Mouse (Mus musculus): ENCODE measurements around the gene Fam192a. TPM values are rescaled to one million over a fixed set of nuclear protein-coding genes. Genes with fewer than 3 reads are reported as not detected.

The Fam192a gene
- total RNA-seq, 1 experiment, result 35.9 TPM

GRCm38 (mm10) chr8:94567159-94567849 lies 34.5 kb downstream of the Fam192a start:
- H3K36me3 ChIP-seq (ENCODE audit: control insufficient read depth, insufficient read depth, low read length, poor library complexity, severe bottlenecking), result no peaks in the 10 kb centered on the region; the same call in 1 of the 2 replicates
- TF ChIP-seq ZNF384 (IDR thresholded peaks at IDR 0.05; ENCODE audit: low read depth, low read length), result no peak
- no peak for TF ChIP-seq CHD2 (IDR thresholded peaks at IDR 0.05; ENCODE audit: low read depth, low read length)
- no peak for TF ChIP-seq ZC3H11A (IDR thresholded peaks at IDR 0.05; ENCODE audit: borderline replicate concordance, low read depth, low read length)
- TF ChIP-seq MAFK (IDR thresholded peaks at IDR 0.05; ENCODE audit: insufficient read depth, low read depth, low read length), result no peak
- TF ChIP-seq HCFC1 (IDR thresholded peaks at IDR 0.05; ENCODE audit: borderline replicate concordance, insufficient read depth, low read length), result no peak
- DNase-seq (ENCODE audit: low read depth, low spot score), result no peak
- no peak overlapping the region for H3K27ac ChIP-seq (ENCODE audit: insufficient read depth, low read depth, low read length, poor library complexity, severe bottlenecking)
- no peak overlapping the region for H3K9ac ChIP-seq (ENCODE audit: insufficient read depth, low read depth, low read length, poor library complexity, severe bottlenecking)
- no peak overlapping the region for H3K4me3 ChIP-seq (ENCODE audit: insufficient read depth in 1 of 2, low read depth in 1 of 2, low read length in 2 of 2, poor library complexity in 1 of 2, severe bottlenecking in 1 of 2)
- in situ Hi-C loops (cut with MboI; ENCODE audit: low sequenced_read_pairs in 2 of 2, unreplicated experiment in 2 of 2), result no loop called here
- H3K9me3 ChIP-seq (ENCODE audit: control insufficient read depth, insufficient read depth, low read depth, low read length), result no peaks in the 10 kb centered on the region
- peaks cover 0 to 4% of the 10 kb centered on the region in 2 experiments; a peak in 1 of 4 replicates for H3K4me1 ChIP-seq (ENCODE audit: control insufficient read depth in 2 of 2, insufficient read depth in 2 of 2, low read length in 2 of 2, poor library complexity in 1 of 2)

GRCm38 (mm10) chr8:94566446-94567158 lies 35.2 kb downstream of the Fam192a start:
- in situ Hi-C loops (cut with MboI; ENCODE audit: low sequenced_read_pairs in 2 of 2, unreplicated experiment in 2 of 2), result no loop called here
- Histone ChIP-seq H3K36me3 (ENCODE audit: control insufficient read depth, insufficient read depth, low read length, poor library complexity, severe bottlenecking) (no peaks in the 10 kb centered on the region; the same call in 1 of the 2 replicates), H3K9me3 (ENCODE audit: control insufficient read depth, insufficient read depth, low read depth, low read length) (no peaks in the 10 kb centered on the region), H3K4me1 (ENCODE audit: control insufficient read depth in 2 of 2, insufficient read depth in 2 of 2, low read length in 2 of 2, poor library complexity in 1 of 2) (peaks cover 0 to 4% of the 10 kb centered on the region in 2 experiments; a peak in 1 of 4 replicates), H3K4me3 (ENCODE audit: insufficient read depth in 1 of 2, low read depth in 1 of 2, low read length in 2 of 2, poor library complexity in 1 of 2, severe bottlenecking in 1 of 2) (no peak overlapping the region), H3K27ac (ENCODE audit: insufficient read depth, low read depth, low read length, poor library complexity, severe bottlenecking) (no peak overlapping the region), H3K9ac (ENCODE audit: insufficient read depth, low read depth, low read length, poor library complexity, severe bottlenecking) (no peak overlapping the region)
- TF ChIP-seq ZC3H11A (IDR thresholded peaks at IDR 0.05; ENCODE audit: borderline replicate concordance, low read depth, low read length), result no peak
- DNase-seq (ENCODE audit: low read depth, low spot score), result no peak

GRCm38 (mm10) chr8:94566033-94566432 lies 35.8 kb downstream of the Fam192a start:
- peaks cover 0 to 4% of the 10 kb centered on the region in 2 experiments; a peak in 1 of 4 replicates for H3K4me1 ChIP-seq (ENCODE audit: control insufficient read depth in 2 of 2, insufficient read depth in 2 of 2, low read length in 2 of 2, poor library complexity in 1 of 2)
- DNase-seq (ENCODE audit: low read depth, low spot score), result no peak
- in situ Hi-C loops (cut with MboI; ENCODE audit: low sequenced_read_pairs in 2 of 2, unreplicated experiment in 2 of 2), result no loop called here
- H3K27ac ChIP-seq (ENCODE audit: insufficient read depth, low read depth, low read length, poor library complexity, severe bottlenecking), result no peak overlapping the region
- H3K9ac ChIP-seq (ENCODE audit: insufficient read depth, low read depth, low read length, poor library complexity, severe bottlenecking), result no peak overlapping the region
- no peak overlapping the region for H3K4me3 ChIP-seq (ENCODE audit: insufficient read depth in 1 of 2, low read depth in 1 of 2, low read length in 2 of 2, poor library complexity in 1 of 2, severe bottlenecking in 1 of 2)
- no peaks in the 10 kb centered on the region for H3K9me3 ChIP-seq (ENCODE audit: control insufficient read depth, insufficient read depth, low read depth, low read length)
- TF ChIP-seq HCFC1 (IDR thresholded peaks at IDR 0.05; ENCODE audit: borderline replicate concordance, insufficient read depth, low read length) (no peak), CHD2 (IDR thresholded peaks at IDR 0.05; ENCODE audit: low read depth, low read length) (no peak), MAFK (IDR thresholded peaks at IDR 0.05; ENCODE audit: insufficient read depth, low read depth, low read length) (no peak), ZC3H11A (IDR thresholded peaks at IDR 0.05; ENCODE audit: borderline replicate concordance, low read depth, low read length) (no peak), ZNF384 (IDR thresholded peaks at IDR 0.05; ENCODE audit: low read depth, low read length) (no peak)
- no peaks in the 10 kb centered on the region; the same call in 1 of the 2 replicates for H3K36me3 ChIP-seq (ENCODE audit: control insufficient read depth, insufficient read depth, low read length, poor library complexity, severe bottlenecking)

GRCm38 (mm10) chr8:94564421-94564820 lies 37.4 kb downstream of the Fam192a start:
- H3K4me1 ChIP-seq (ENCODE audit: control insufficient read depth in 2 of 2, insufficient read depth in 2 of 2, low read length in 2 of 2, poor library complexity in 1 of 2), result peaks cover 0 to 4% of the 10 kb centered on the region in 2 experiments; a peak in 1 of 4 replicates
- no peak for TF ChIP-seq HCFC1 (IDR thresholded peaks at IDR 0.05; ENCODE audit: borderline replicate concordance, insufficient read depth, low read length)
- no peak for TF ChIP-seq MAFK (IDR thresholded peaks at IDR 0.05; ENCODE audit: insufficient read depth, low read depth, low read length)
- TF ChIP-seq ZNF384 (IDR thresholded peaks at IDR 0.05; ENCODE audit: low read depth, low read length), result no peak
- no peak for TF ChIP-seq CHD2 (IDR thresholded peaks at IDR 0.05; ENCODE audit: low read depth, low read length)
- TF ChIP-seq ZC3H11A (IDR thresholded peaks at IDR 0.05; ENCODE audit: borderline replicate concordance, low read depth, low read length), result no peak
- H3K27ac ChIP-seq (ENCODE audit: insufficient read depth, low read depth, low read length, poor library complexity, severe bottlenecking), result no peak overlapping the region
- no peaks in the 10 kb centered on the region for H3K9me3 ChIP-seq (ENCODE audit: control insufficient read depth, insufficient read depth, low read depth, low read length)
- H3K9ac ChIP-seq (ENCODE audit: insufficient read depth, low read depth, low read length, poor library complexity, severe bottlenecking), result no peak overlapping the region
- in situ Hi-C loops (cut with MboI; ENCODE audit: low sequenced_read_pairs in 2 of 2, unreplicated experiment in 2 of 2), result no loop called here
- H3K4me3 ChIP-seq (ENCODE audit: insufficient read depth in 1 of 2, low read depth in 1 of 2, low read length in 2 of 2, poor library complexity in 1 of 2, severe bottlenecking in 1 of 2), result no peak overlapping the region
- H3K36me3 ChIP-seq (ENCODE audit: control insufficient read depth, insufficient read depth, low read length, poor library complexity, severe bottlenecking), result no peaks in the 10 kb centered on the region; the same call in 1 of the 2 replicates
- no peak for DNase-seq (ENCODE audit: low read depth, low spot score)

Measured in ES-E14 (cell line).